Mouse (Mus musculus) brain, embryonic 14.5 days (tissue): ENCODE measurements around the gene Cd44. TPM values are rescaled to one million over a fixed set of nuclear protein-coding genes. Genes with fewer than 3 reads are reported as not detected.

Experiments used
- DNase-seq: peaks from one replicate; pipeline ENCODE4 v3.0.0-alpha.2; 2011; ENCODE audit warnings: low read depth
- CTCF ChIP-seq: fragments of 200-500 bp; IDR thresholded peaks from 2 replicates; pipeline ENCODE4 v1.5.1; 2012; ENCODE audit warnings: inconsistent platforms, mild to moderate bottlenecking, moderate library complexity, borderline replicate concordance; ENCODE audit not compliant: insufficient read depth, insufficient read length; ENCODE audit errors: extremely low read depth
- POLR2A ChIP-seq: fragments of 200-500 bp; IDR thresholded peaks from 2 replicates; pipeline ENCODE4 v1.6.1; 2012; ENCODE audit warnings: mild to moderate bottlenecking, inconsistent platforms, borderline replicate concordance; ENCODE audit not compliant: poor library complexity, insufficient read depth, insufficient read length, severe bottlenecking; ENCODE audit errors: extremely low read depth
- polyA plus RNA-seq: library from polyadenylated mRNA; depleted of rRNA; stranded (reverse); fragments of >200 nt; gene quantifications from 2 replicates; pipeline ENCODE4 v1.2.3, GENCODE M21; 2012

The Cd44 gene
- polyA plus RNA-seq, 1 experiment, result 4.1 TPM

- no peak for DNase-seq
- no peak for TF ChIP-seq CTCF
- no peak for TF ChIP-seq POLR2A
Observed at GRCm38 (mm10) chr2:102831547-102831946, 69.9 kb downstream of the Cd44 start.

- DNase-seq, result no peak
- TF ChIP-seq CTCF, result no peak
- TF ChIP-seq POLR2A, result no peak
Observed at GRCm38 (mm10) chr2:102829201-102829600, 72.3 kb downstream of the Cd44 start.

GRCm38 (mm10) chr2:102828381-102828780, 73.1 kb downstream of the Cd44 start:
- no peak for DNase-seq
- TF ChIP-seq POLR2A, result no peak
- no peak for TF ChIP-seq CTCF

- TF ChIP-seq CTCF (no peak), POLR2A (no peak)
- DNase-seq, result no peak
Observed at GRCm38 (mm10) chr2:102827841-102828240, 73.6 kb downstream of the Cd44 start.

- TF ChIP-seq CTCF (no peak), POLR2A (no peak)
- no peak for DNase-seq
Observed at GRCm38 (mm10) chr2:102825961-102826633, 75.4 kb downstream of the Cd44 start.

GRCm38 (mm10) chr2:102822036-102822435, 79.4 kb downstream of the Cd44 start:
- DNase-seq, result no peak
- no peak for TF ChIP-seq POLR2A
- TF ChIP-seq CTCF, result no peak

- TF ChIP-seq CTCF, result no peak
- no peak for TF ChIP-seq POLR2A
Observed at GRCm38 (mm10) chr2:102820790-102821189, 80.7 kb downstream of the Cd44 start.

GRCm38 (mm10) chr2:102820225-102820711, 81.2 kb downstream of the Cd44 start:
- peak; percentile 34 for DNase-seq
- TF ChIP-seq POLR2A, result no peak
- TF ChIP-seq CTCF, result no peak

More at GRCm38 (mm10) chr2:102820790-102821189, 80.7 kb downstream of the Cd44 start:
- DNase-seq, result no peak

GRCm38 (mm10) chr2:102815289-102815809, 86.1 kb downstream of the Cd44 start:
- TF ChIP-seq CTCF (no peak), POLR2A (no peak)

GRCm38 (mm10) chr2:102812756-102813155, 88.7 kb downstream of the Cd44 start:
- TF ChIP-seq CTCF, result no peak
- no peak for DNase-seq

More at GRCm38 (mm10) chr2:102815289-102815809, 86.1 kb downstream of the Cd44 start:
- no peak for DNase-seq

- TF ChIP-seq CTCF (no peak), POLR2A (no peak)
- no peak for DNase-seq
Observed at GRCm38 (mm10) chr2:102809436-102809835, 92.0 kb downstream of the Cd44 start.

GRCm38 (mm10) chr2:102807633-102808032, 93.8 kb downstream of the Cd44 start:
- TF ChIP-seq POLR2A, result no peak
- TF ChIP-seq CTCF, result no peak
- DNase-seq, result peak; percentile 71
